Mouse (Mus musculus) ovary, postnatal 10 days (tissue): ENCODE measurements around the gene Fermt1.

Experiments
- DNase-seq: peaks from one replicate; pipeline ENCODE4 v3.0.0; 2022; ENCODE audit warnings: low spot score

The Fermt1 gene

DNA sequence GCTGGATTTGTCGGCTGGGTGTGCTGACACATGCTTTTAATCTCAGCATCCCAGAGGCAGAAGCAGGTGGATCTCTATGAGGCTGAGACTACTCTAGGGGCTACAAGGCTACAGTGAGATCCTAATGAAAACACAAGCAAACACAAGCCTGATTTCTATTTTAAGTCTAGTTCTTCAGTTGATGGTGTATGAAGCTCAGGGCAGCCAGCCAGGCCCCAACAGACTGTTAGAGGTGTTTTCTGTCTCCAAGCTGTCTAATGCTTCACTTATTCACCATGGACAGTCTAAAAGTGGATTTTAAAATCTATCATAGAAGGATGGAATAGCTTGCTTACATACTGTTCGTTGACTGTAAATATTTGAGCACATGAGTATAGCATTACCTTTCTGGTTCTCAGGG, 84.2 kb downstream of the Fermt1 start:
- DNase-seq = no peak

DNA sequence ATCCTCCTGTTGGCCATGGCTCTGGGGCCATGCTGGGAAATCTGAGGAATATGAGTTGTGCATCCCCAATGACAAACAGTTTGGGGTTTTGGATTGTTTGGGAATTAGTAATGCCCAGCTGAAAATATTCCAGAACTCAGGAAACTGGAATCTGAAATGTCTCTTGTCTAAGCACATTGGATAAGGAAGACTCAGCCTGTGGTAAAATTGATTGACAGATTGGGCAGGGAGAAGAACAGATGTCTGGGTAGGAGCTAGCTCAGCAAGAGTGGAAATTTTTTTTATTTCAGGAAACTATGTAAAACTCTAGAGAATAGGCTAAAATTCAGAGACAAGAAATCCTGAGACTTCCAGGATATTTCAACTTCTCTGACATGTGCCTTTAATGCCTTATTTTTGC, 85.3 kb downstream of the Fermt1 start:
- no peak for DNase-seq

DNA sequence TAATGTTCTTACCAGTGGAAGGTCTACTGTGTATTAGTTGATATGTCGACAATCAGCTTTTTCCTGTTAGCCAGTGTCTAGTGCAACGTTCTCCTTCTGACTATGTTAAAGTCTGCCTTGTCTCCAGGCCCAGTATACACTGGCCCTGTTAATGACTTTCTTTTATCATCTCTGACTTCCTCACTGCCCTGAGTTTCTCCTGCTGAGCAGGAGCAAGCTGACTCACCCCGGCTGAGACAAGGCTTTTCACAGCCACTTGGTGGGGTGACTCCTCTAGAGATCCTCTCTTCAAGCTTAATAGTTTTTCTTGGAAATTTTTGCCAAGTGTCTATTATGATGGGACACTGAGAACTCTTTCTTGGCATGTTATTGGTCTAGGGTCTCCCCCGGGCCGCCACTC, 89.4 kb downstream of the Fermt1 start:
- DNase-seq = no peak
